Mouse (Mus musculus) G1E (cell line): ENCODE results near the gene Fgfr2.

ENCODE experiments used
- CTCF ChIP-seq: IDR thresholded peaks from 2 replicates; pipeline ENCODE4 v1.5.1; 2012; ENCODE audit warnings: low read depth, low read length, inconsistent platforms, mixed read lengths
- GATA1 ChIP-seq: IDR thresholded peaks from 2 replicates; pipeline ENCODE4 v1.6.1; 2012; ENCODE audit warnings: borderline replicate concordance, low read length, inconsistent platforms, mixed read lengths
- GATA2 ChIP-seq: IDR thresholded peaks from 2 replicates; pipeline ENCODE4 v1.6.1; 2012; ENCODE audit warnings: low read depth, low read length, inconsistent platforms, borderline replicate concordance
- POLR2AphosphoS5 ChIP-seq: IDR thresholded peaks from 2 replicates; pipeline ENCODE4 v1.6.1; 2012; ENCODE audit warnings: low read depth, low read length, inconsistent platforms; ENCODE audit not compliant: insufficient replicate concordance
- TAL1 ChIP-seq: conservative IDR thresholded peaks from 2 replicates; pipeline ENCODE4 v1.6.1; 2012; ENCODE audit warnings: low read depth, low read length, inconsistent platforms, mixed read lengths

GRCm38 (mm10) chr7:132198806-132199205 lies 924.3 kb downstream of the Fgfr2 start:
- TF ChIP-seq CTCF = no peak
- TF ChIP-seq GATA2 = no peak
- TF ChIP-seq TAL1 = no peak
- no peak for TF ChIP-seq GATA1
- TF ChIP-seq POLR2AphosphoS5 = no peak
